Mouse (Mus musculus): ENCODE data around the gene AC161166.1. TPM values are rescaled to one million over a fixed set of nuclear protein-coding genes. Genes with fewer than 3 reads are reported as not detected.

Gene AC161166.1
- polyA plus RNA-seq, 1 experiment from 2014 or later: 0.38 TPM

GRCm38 (mm10) chr7:24533031-24533571 is 20.8 kb upstream of the AC161166.1 start:
- WGBS: 76% methylated on average over 28 of the region's 28 CpGs
- Histone ChIP-seq H3K4me1 (ENCODE audit: control insufficient read depth in 2 of 2, insufficient read depth in 2 of 2, low read length in 2 of 2) (peaks cover 9 to 12% of the 10 kb centered on the region in 2 experiments), H3K4me3 (ENCODE audit: control insufficient read depth in 1 of 2, insufficient read depth in 1 of 2, low read depth in 1 of 2, low read length in 2 of 2) (no peak overlapping the region), H3K4me2 (ENCODE audit: low read length) (no peak overlapping the region), H3K9me3 (ENCODE audit: control insufficient read depth, low read length) (no peaks in the 10 kb centered on the region), H3K27me3 (ENCODE audit: control insufficient read depth, insufficient read depth, low read length) (no peaks in the 10 kb centered on the region), H3K27ac (replicated peaks in 1 of 2; ENCODE audit: control insufficient read depth in 1 of 2, insufficient read depth in 1 of 2, low read depth in 2 of 2, low read length in 2 of 2) (no peak overlapping the region), H3K9ac (ENCODE audit: low read length) (no peak overlapping the region), H3K36me3 (ENCODE audit: control insufficient read depth, insufficient read depth, low read length) (peaks cover 41% of the 10 kb centered on the region)
- ATAC-seq (ENCODE audit: insufficient number of reproducible peaks, insufficient read depth, low FRiP score, low read depth): no peak

- peak overlapping the region; percentile 69 to 74 for H3K4me3 ChIP-seq (ENCODE audit: control insufficient read depth in 1 of 2, insufficient read depth in 1 of 2, low read depth in 1 of 2, low read length in 2 of 2)
- H3K9me3 ChIP-seq (ENCODE audit: control insufficient read depth, low read length): no peaks in the 10 kb centered on the region
- H3K27me3 ChIP-seq (ENCODE audit: control insufficient read depth, insufficient read depth, low read length): no peaks in the 10 kb centered on the region
- peak; percentile 51; the same call in 1 of the 2 replicates for ATAC-seq (ENCODE audit: insufficient number of reproducible peaks, insufficient read depth, low FRiP score, low read depth)
- H3K4me1 ChIP-seq (ENCODE audit: control insufficient read depth in 2 of 2, insufficient read depth in 2 of 2, low read length in 2 of 2): peaks cover 9 to 12% of the 10 kb centered on the region in 2 experiments
- H3K36me3 ChIP-seq (ENCODE audit: control insufficient read depth, insufficient read depth, low read length): peaks cover 38% of the 10 kb centered on the region
- peak overlapping the region; percentile 97 for H3K4me2 ChIP-seq (ENCODE audit: low read length)
- under 1% methylated on average over 43 of the region's 43 CpGs for WGBS
- peak overlapping the region; percentile 81 to 94 for H3K27ac ChIP-seq (replicated peaks in 1 of 2; ENCODE audit: control insufficient read depth in 1 of 2, insufficient read depth in 1 of 2, low read depth in 2 of 2, low read length in 2 of 2)
- H3K9ac ChIP-seq (ENCODE audit: low read length): peak overlapping the region; percentile 92
Observed at GRCm38 (mm10) chr7:24531211-24531971, 19.1 kb upstream of the AC161166.1 start.

- no peaks in the 10 kb centered on the region for H3K9me3 ChIP-seq (ENCODE audit: control insufficient read depth, low read length)
- H3K9ac ChIP-seq (ENCODE audit: low read length): peak within 1 kb of the TSS; percentile 92
- H3K27ac ChIP-seq (replicated peaks in 1 of 2; ENCODE audit: control insufficient read depth in 1 of 2, insufficient read depth in 1 of 2, low read depth in 2 of 2, low read length in 2 of 2): peak within 1 kb of the TSS; percentile 94 to 96
- no peaks in the 10 kb centered on the region for H3K27me3 ChIP-seq (ENCODE audit: control insufficient read depth, insufficient read depth, low read length)
- peak within 1 kb of the TSS; percentile 69 to 74 for H3K4me3 ChIP-seq (ENCODE audit: control insufficient read depth in 1 of 2, insufficient read depth in 1 of 2, low read depth in 1 of 2, low read length in 2 of 2)
- WGBS: under 1% methylated on average over 44 of the region's 44 CpGs
- ATAC-seq (ENCODE audit: insufficient number of reproducible peaks, insufficient read depth, low FRiP score, low read depth): peak; percentile 95
- peak within 1 kb of the TSS; percentile 97 for H3K4me2 ChIP-seq (ENCODE audit: low read length)
- peaks cover 27% of the 10 kb centered on the region for H3K36me3 ChIP-seq (ENCODE audit: control insufficient read depth, insufficient read depth, low read length)
- H3K4me1 ChIP-seq (ENCODE audit: control insufficient read depth in 2 of 2, insufficient read depth in 2 of 2, low read length in 2 of 2): peaks cover 9 to 12% of the 10 kb centered on the region in 2 experiments
Observed at GRCm38 (mm10) chr7:24530062-24530931, 18.0 kb upstream of the AC161166.1 start, which contains the start of gene Irgq. TSS of gene Irgq (plus strand) at chr7:24530689.

GRCm38 (mm10) chr7:24529580-24529979 is 17.3 kb upstream of the AC161166.1 start:
- ATAC-seq (ENCODE audit: insufficient number of reproducible peaks, insufficient read depth, low FRiP score, low read depth): no peak
- 48% methylated on average over 11 of the region's 11 CpGs for WGBS
- no peaks in the 10 kb centered on the region for H3K9me3 ChIP-seq (ENCODE audit: control insufficient read depth, low read length)
- H3K4me2 ChIP-seq (ENCODE audit: low read length): peak overlapping the region; percentile 97
- peak overlapping the region; percentile 88 for H3K9ac ChIP-seq (ENCODE audit: low read length)
- peak overlapping the region; percentile 94 to 96 for H3K27ac ChIP-seq (replicated peaks in 1 of 2; ENCODE audit: control insufficient read depth in 1 of 2, insufficient read depth in 1 of 2, low read depth in 2 of 2, low read length in 2 of 2)
- no peaks in the 10 kb centered on the region for H3K27me3 ChIP-seq (ENCODE audit: control insufficient read depth, insufficient read depth, low read length)
- H3K4me1 ChIP-seq (ENCODE audit: control insufficient read depth in 2 of 2, insufficient read depth in 2 of 2, low read length in 2 of 2): peaks cover 9 to 12% of the 10 kb centered on the region in 2 experiments
- peak overlapping the region; percentile 69 to 74 for H3K4me3 ChIP-seq (ENCODE audit: control insufficient read depth in 1 of 2, insufficient read depth in 1 of 2, low read depth in 1 of 2, low read length in 2 of 2)
- peaks cover 19% of the 10 kb centered on the region for H3K36me3 ChIP-seq (ENCODE audit: control insufficient read depth, insufficient read depth, low read length)

- Histone ChIP-seq H3K4me3 (ENCODE audit: control insufficient read depth in 1 of 2, insufficient read depth in 1 of 2, low read depth in 1 of 2, low read length in 2 of 2) (no peak overlapping the region), H3K9me3 (ENCODE audit: control insufficient read depth, low read length) (no peaks in the 10 kb centered on the region), H3K9ac (ENCODE audit: low read length) (no peak overlapping the region), H3K27ac (replicated peaks in 1 of 2; ENCODE audit: control insufficient read depth in 1 of 2, insufficient read depth in 1 of 2, low read depth in 2 of 2, low read length in 2 of 2) (no peak overlapping the region), H3K36me3 (ENCODE audit: control insufficient read depth, insufficient read depth, low read length) (peaks cover 12% of the 10 kb centered on the region), H3K4me2 (ENCODE audit: low read length) (no peak overlapping the region), H3K4me1 (ENCODE audit: control insufficient read depth in 2 of 2, insufficient read depth in 2 of 2, low read length in 2 of 2) (peaks cover 9 to 12% of the 10 kb centered on the region in 2 experiments), H3K27me3 (ENCODE audit: control insufficient read depth, insufficient read depth, low read length) (no peaks in the 10 kb centered on the region)
- no peak for ATAC-seq (ENCODE audit: insufficient number of reproducible peaks, insufficient read depth, low FRiP score, low read depth)
- WGBS: 90% methylated on average over 11 of the region's 11 CpGs
Observed at GRCm38 (mm10) chr7:24528861-24529260, 16.6 kb upstream of the AC161166.1 start.

- H3K27me3 ChIP-seq (ENCODE audit: control insufficient read depth, insufficient read depth, low read length): no peaks in the 10 kb centered on the region
- WGBS: 85% methylated on average over 12 of the region's 12 CpGs
- H3K4me2 ChIP-seq (ENCODE audit: low read length): no peak overlapping the region
- no peak for ATAC-seq (ENCODE audit: insufficient number of reproducible peaks, insufficient read depth, low FRiP score, low read depth)
- no peaks in the 10 kb centered on the region for H3K9me3 ChIP-seq (ENCODE audit: control insufficient read depth, low read length)
- H3K36me3 ChIP-seq (ENCODE audit: control insufficient read depth, insufficient read depth, low read length): no peaks in the 10 kb centered on the region
- peaks cover 6% of the 10 kb centered on the region in 2 experiments for H3K4me1 ChIP-seq (ENCODE audit: control insufficient read depth in 2 of 2, insufficient read depth in 2 of 2, low read length in 2 of 2)
- H3K27ac ChIP-seq (replicated peaks in 1 of 2; ENCODE audit: control insufficient read depth in 1 of 2, insufficient read depth in 1 of 2, low read depth in 2 of 2, low read length in 2 of 2): no peak overlapping the region
- no peak overlapping the region for H3K9ac ChIP-seq (ENCODE audit: low read length)
- no peak overlapping the region for H3K4me3 ChIP-seq (ENCODE audit: control insufficient read depth in 1 of 2, insufficient read depth in 1 of 2, low read depth in 1 of 2, low read length in 2 of 2)
Observed at GRCm38 (mm10) chr7:24525686-24526420, 13.6 kb upstream of the AC161166.1 start.

- no peak overlapping the region for H3K9ac ChIP-seq (ENCODE audit: low read length)
- H3K4me1 ChIP-seq (ENCODE audit: control insufficient read depth in 2 of 2, insufficient read depth in 2 of 2, low read length in 2 of 2): peaks cover 6% of the 10 kb centered on the region in 2 experiments
- no peak for ATAC-seq (ENCODE audit: insufficient number of reproducible peaks, insufficient read depth, low FRiP score, low read depth)
- no peak overlapping the region for H3K27ac ChIP-seq (replicated peaks in 1 of 2; ENCODE audit: control insufficient read depth in 1 of 2, insufficient read depth in 1 of 2, low read depth in 2 of 2, low read length in 2 of 2)
- no peaks in the 10 kb centered on the region for H3K9me3 ChIP-seq (ENCODE audit: control insufficient read depth, low read length)
- no peak overlapping the region for H3K4me3 ChIP-seq (ENCODE audit: control insufficient read depth in 1 of 2, insufficient read depth in 1 of 2, low read depth in 1 of 2, low read length in 2 of 2)
- no peaks in the 10 kb centered on the region for H3K36me3 ChIP-seq (ENCODE audit: control insufficient read depth, insufficient read depth, low read length)
- H3K4me2 ChIP-seq (ENCODE audit: low read length): no peak overlapping the region
- no peaks in the 10 kb centered on the region for H3K27me3 ChIP-seq (ENCODE audit: control insufficient read depth, insufficient read depth, low read length)
- 80% methylated on average over 6 of the region's 6 CpGs for WGBS
Observed at GRCm38 (mm10) chr7:24524978-24525377, 12.7 kb upstream of the AC161166.1 start.
